ENCODE assay signal across 7 mouse cellular contexts in genomic region chrX:77509149-77509548, GRCm38 (mm10). TPM values are rescaled to one million over a fixed set of nuclear protein-coding genes. Genes with fewer than 3 reads are reported as not detected.
DNase-seq lines count a peak whose midpoint lies in the region; ATAC-seq lines count a peak whose summit lies in the region.

No protein-coding gene starts in this region.

- 22% methylated on average over 13 of the region's 13 CpGs for WGBS in embryonic facial prominence, embryonic 11.5 days
- 23% methylated on average over 13 of the region's 13 CpGs for WGBS in limb, embryonic 11.5 days
- 24% methylated on average over 13 of the region's 13 CpGs for WGBS in midbrain, embryonic 14.5 days

- H3K4me3 ChIP-seq in embryonic facial prominence, embryonic 11.5 days (ENCODE audit: low read depth, low read length): no peak overlapping the region
- H3K4me3 ChIP-seq in limb, embryonic 11.5 days (ENCODE audit: low read depth, low read length): no peak overlapping the region
- peak overlapping the region; percentile 59 for H3K4me3 ChIP-seq in midbrain, embryonic 14.5 days (replicated peaks; ENCODE audit: low read depth, low read length)

- H3K36me3 ChIP-seq in embryonic facial prominence, embryonic 11.5 days (replicated peaks; ENCODE audit: control insufficient read depth, insufficient read depth, low read depth, low read length): no peaks in the 10 kb centered on the region
- H3K36me3 ChIP-seq in limb, embryonic 11.5 days (ENCODE audit: control insufficient read depth, insufficient read depth, low read length): no peaks in the 10 kb centered on the region
- no peaks in the 10 kb centered on the region for H3K36me3 ChIP-seq in midbrain, embryonic 14.5 days (ENCODE audit: control insufficient read depth, insufficient read depth, low read length)

- H3K4me1 ChIP-seq in embryonic facial prominence, embryonic 11.5 days (ENCODE audit: control insufficient read depth, insufficient read depth, low read length): no peaks in the 10 kb centered on the region
- no peaks in the 10 kb centered on the region for H3K4me1 ChIP-seq in limb, embryonic 11.5 days (ENCODE audit: control insufficient read depth, insufficient read depth, low read length)
- H3K4me1 ChIP-seq in midbrain, embryonic 14.5 days (ENCODE audit: control insufficient read depth, insufficient read depth, low read length): no peaks in the 10 kb centered on the region

- peak; percentile 89 for DNase-seq in adrenal gland, postnatal 10 days
- peak; percentile 92 for DNase-seq in embryonic facial prominence, embryonic 11.5 days (ENCODE audit: low spot score)
- DNase-seq in heart, adult 11 months: peak; percentile 99
- peak; percentile 86 for DNase-seq in kidney, adult 18-20 months
- DNase-seq in limb, embryonic 11.5 days (ENCODE audit: low spot score): peak; percentile 86
- DNase-seq in midbrain, embryonic 14.5 days: peak; percentile 94
- peak; percentile 59 to 62 for DNase-seq in spleen, adult 18-20 months

- no peak overlapping the region for H3K9ac ChIP-seq in embryonic facial prominence, embryonic 11.5 days (replicated peaks; ENCODE audit: low read length)
- H3K9ac ChIP-seq in limb, embryonic 11.5 days (ENCODE audit: low read length): no peak overlapping the region
- H3K9ac ChIP-seq in midbrain, embryonic 14.5 days (replicated peaks; ENCODE audit: low read length): peak overlapping the region; percentile 23; the same call in 1 of the 2 replicates

- H3K27me3 ChIP-seq in embryonic facial prominence, embryonic 11.5 days (ENCODE audit: control insufficient read depth, insufficient read depth, low read length): no peaks in the 10 kb centered on the region
- no peaks in the 10 kb centered on the region for H3K27me3 ChIP-seq in limb, embryonic 11.5 days (ENCODE audit: control insufficient read depth, insufficient read depth, low read length)
- H3K27me3 ChIP-seq in midbrain, embryonic 14.5 days (ENCODE audit: control insufficient read depth, insufficient read depth, low read length): no peaks in the 10 kb centered on the region

- ATAC-seq in embryonic facial prominence, embryonic 11.5 days (replicated peaks; ENCODE audit: insufficient number of reproducible peaks, low FRiP score, low TSS enrichment, low read depth): peak; percentile 74
- peak; percentile 76 for ATAC-seq in limb, embryonic 11.5 days (ENCODE audit: insufficient number of reproducible peaks, low FRiP score, low TSS enrichment, low read depth)
- peak; percentile 76 for ATAC-seq in midbrain, embryonic 14.5 days (ENCODE audit: low FRiP score, low TSS enrichment)

- no peak overlapping the region for H3K4me2 ChIP-seq in embryonic facial prominence, embryonic 11.5 days (ENCODE audit: low read depth, low read length)
- H3K4me2 ChIP-seq in limb, embryonic 11.5 days (ENCODE audit: low read depth, severe bottlenecking): peak overlapping the region; percentile 27
- peak overlapping the region; percentile 61 for H3K4me2 ChIP-seq in midbrain, embryonic 14.5 days (ENCODE audit: low read length)

- H3K9me3 ChIP-seq in embryonic facial prominence, embryonic 11.5 days (replicated peaks; ENCODE audit: control insufficient read depth, low read length): no peaks in the 10 kb centered on the region
- no peaks in the 10 kb centered on the region for H3K9me3 ChIP-seq in limb, embryonic 11.5 days (ENCODE audit: control insufficient read depth, low read length)
- no peaks in the 10 kb centered on the region for H3K9me3 ChIP-seq in midbrain, embryonic 14.5 days (ENCODE audit: control insufficient read depth, low read length)

- peak overlapping the region; percentile 94 for H3K27ac ChIP-seq in embryonic facial prominence, embryonic 11.5 days (replicated peaks; ENCODE audit: low read depth, low read length)
- peak overlapping the region; percentile 94; the same call in 1 of the 2 replicates for H3K27ac ChIP-seq in limb, embryonic 11.5 days (replicated peaks; ENCODE audit: low read depth, low read length)
- peak overlapping the region; percentile 95 for H3K27ac ChIP-seq in midbrain, embryonic 14.5 days (replicated peaks; ENCODE audit: low read depth, low read length)

RNA-seq across cellular contexts. Expression of gene Tbl1x, which starts 1.7 kb away (rescaled TPM):
- total RNA-seq in adrenal gland, postnatal 10 days (2021): 10 to 100 TPM; 57.3 to 59.6 TPM
- polyA plus RNA-seq in embryonic facial prominence, embryonic 11.5 days (2014; fragmentation: Nextera tagmentation; extraction: Ambion mirVana): 95.8 and 98.8 TPM in 2 replicates
- polyA plus RNA-seq in limb, embryonic 11.5 days (2014; fragmentation: Nextera tagmentation; extraction: Ambion mirVana): 94.4 and 101 TPM in 2 replicates
- polyA plus RNA-seq in midbrain, embryonic 14.5 days (2014; fragmentation: Nextera tagmentation; extraction: Ambion mirVana): 39.2 and 54.1 TPM in 2 replicates
